Mouse (Mus musculus): ENCODE data around the gene Cdh7. TPM values are rescaled to one million over a fixed set of nuclear protein-coding genes. Genes with fewer than 3 reads are reported as not detected.
"Not testable (repeated sequence)": the region's sequence is repeated elsewhere in the genome, so short reads cannot be mapped to it uniquely, and the experiment has no call there.

Cdh7 gene
- total RNA-seq (2021), result not detected
- long read RNA-seq, experiment 1, result 0 reads
- long read RNA-seq, experiment 2, result 0 reads

GRCm38 (mm10) chr1:109982064-109982808, at the start of gene Cdh7:
Gene Cdh7 (plus strand): TSS chr1:109982431.
- no peak for DNase-seq (ENCODE audit: low spot score)

- DNase-seq (ENCODE audit: low spot score), result no peak
These were observed 49.6 kb upstream of the Cdh7 start for GRCm38 (mm10) chr1:109932674-109933073.

GRCm38 (mm10) chr1:109948571-109948970, 33.7 kb upstream of the Cdh7 start:
- DNase-seq (ENCODE audit: low spot score), result no peak

GRCm38 (mm10) chr1:109971721-109972425, 10.4 kb upstream of the Cdh7 start:
- no peak for DNase-seq (ENCODE audit: low spot score)

GRCm38 (mm10) chr1:109972426-109973015, 9.7 kb upstream of the Cdh7 start:
- DNase-seq (ENCODE audit: low spot score), result no peak

GRCm38 (mm10) chr1:109982809-109983536, 742 bp downstream of the Cdh7 start:
- no peak for DNase-seq (ENCODE audit: low spot score)

GRCm38 (mm10) chr1:109983537-109983912, 1.3 kb downstream of the Cdh7 start:
- DNase-seq (ENCODE audit: low spot score), result no peak

- DNase-seq (ENCODE audit: low spot score), result no peak
These were observed 2.5 kb downstream of the Cdh7 start for GRCm38 (mm10) chr1:109984776-109985175.

- DNase-seq (ENCODE audit: low spot score), result no peak
These were observed 3.2 kb downstream of the Cdh7 start for GRCm38 (mm10) chr1:109985468-109985867.

- DNase-seq (ENCODE audit: low spot score), result no peak
These were observed 7.3 kb downstream of the Cdh7 start for GRCm38 (mm10) chr1:109989541-109989940.

- no peak for DNase-seq (ENCODE audit: low spot score)
These were observed 11.7 kb downstream of the Cdh7 start for GRCm38 (mm10) chr1:109993906-109994305.

GRCm38 (mm10) chr1:110004451-110004850, 22.2 kb downstream of the Cdh7 start:
- DNase-seq (ENCODE audit: low spot score), result no peak

GRCm38 (mm10) chr1:110005038-110005437, 22.8 kb downstream of the Cdh7 start:
- DNase-seq (ENCODE audit: low spot score), result no peak

GRCm38 (mm10) chr1:110012153-110012552, 29.9 kb downstream of the Cdh7 start:
- no peak for DNase-seq (ENCODE audit: low spot score)

- no peak for DNase-seq (ENCODE audit: low spot score)
These were observed 74.1 kb downstream of the Cdh7 start for GRCm38 (mm10) chr1:110056317-110056716.

GRCm38 (mm10) chr1:110067405-110067804, 85.2 kb downstream of the Cdh7 start:
- no peak for DNase-seq (ENCODE audit: low spot score)

GRCm38 (mm10) chr1:110078471-110078870, 96.2 kb downstream of the Cdh7 start:
- no peak for DNase-seq (ENCODE audit: low spot score)

- no peak for DNase-seq (ENCODE audit: low spot score)
These were observed 135.8 kb downstream of the Cdh7 start for GRCm38 (mm10) chr1:110118071-110118470.

GRCm38 (mm10) chr1:110118862-110119261, 136.6 kb downstream of the Cdh7 start:
- DNase-seq (ENCODE audit: low spot score), result no peak

GRCm38 (mm10) chr1:110171459-110171858, 189.2 kb downstream of the Cdh7 start:
- DNase-seq (ENCODE audit: low spot score), result not testable (repeated sequence)
